Mouse (Mus musculus): ENCODE results near the gene Tm9sf4. TPM values are rescaled to one million over a fixed set of nuclear protein-coding genes. Genes with fewer than 3 reads are reported as not detected.

Gene Tm9sf4
- polyA plus RNA-seq, 1 experiment from 2014 or later = 78.6 TPM

GRCm38 (mm10) chr2:153241250-153242014 lies 80.3 kb downstream of the Tm9sf4 start, which contains the start of the genes Plagl2 and Pofut1:
Plagl2 (minus strand) TSS chr2:153241426.
Pofut1 (plus strand) TSS chr2:153241533.
- H3K36me3 ChIP-seq = peaks cover 16% of the 10 kb centered on the region; the same call in 1 of the 2 replicates
- no peaks in the 10 kb centered on the region for H3K27me3 ChIP-seq
- H3K9ac ChIP-seq (replicated peaks) = peak within 1 kb of the TSS; percentile 99
- WGBS = under 1% methylated on average over 55 of the region's 72 CpGs
- peaks cover 60% of the 10 kb centered on the region for H3K4me1 ChIP-seq (replicated peaks)
- H3K9me3 ChIP-seq = no peaks in the 10 kb centered on the region
- peak; percentile 97 for ATAC-seq
- peak within 1 kb of the TSS; percentile 94 for H3K4me2 ChIP-seq (replicated peaks)
- H3K4me3 ChIP-seq (replicated peaks) = peak within 1 kb of the TSS; percentile 97
- peak within 1 kb of the TSS; percentile 89 for H3K27ac ChIP-seq

- peaks cover 58% of the 10 kb centered on the region for H3K4me1 ChIP-seq (replicated peaks)
- no peak for ATAC-seq
- no peaks in the 10 kb centered on the region for H3K9me3 ChIP-seq
- no peaks in the 10 kb centered on the region for H3K27me3 ChIP-seq
- H3K27ac ChIP-seq = no peak overlapping the region
- peak overlapping the region; percentile 99 for H3K9ac ChIP-seq (replicated peaks)
- peak overlapping the region; percentile 97 for H3K4me3 ChIP-seq (replicated peaks)
- peak overlapping the region; percentile 94 for H3K4me2 ChIP-seq (replicated peaks)
- 71% methylated on average over 6 of the region's 6 CpGs for WGBS
- peaks cover 18% of the 10 kb centered on the region; the same call in 1 of the 2 replicates for H3K36me3 ChIP-seq
Measured at GRCm38 (mm10) chr2:153242156-153242555, 81.1 kb downstream of the Tm9sf4 start.

GRCm38 (mm10) chr2:153249751-153250150 lies 88.6 kb downstream of the Tm9sf4 start:
- no peaks in the 10 kb centered on the region for H3K9me3 ChIP-seq
- 0 out of 2 replicates have a peak, but pooled peaks cover 4% of the 10 kb centered on the region for H3K4me1 ChIP-seq (replicated peaks)
- H3K9ac ChIP-seq (replicated peaks) = no peak overlapping the region
- H3K27me3 ChIP-seq = no peaks in the 10 kb centered on the region
- ATAC-seq = no peak
- no peak overlapping the region for H3K4me3 ChIP-seq (replicated peaks)
- WGBS = 96% methylated on average over 5 of the region's 5 CpGs
- H3K36me3 ChIP-seq = peaks cover 56% of the 10 kb centered on the region
- no peak overlapping the region for H3K27ac ChIP-seq
- no peak overlapping the region for H3K4me2 ChIP-seq (replicated peaks)

- H3K4me2 ChIP-seq (replicated peaks) = no peak overlapping the region
- no peak for ATAC-seq
- H3K4me1 ChIP-seq (replicated peaks) = no peaks in the 10 kb centered on the region
- no peaks in the 10 kb centered on the region for H3K9me3 ChIP-seq
- 81% methylated on average over 2 of the region's 2 CpGs for WGBS
- H3K27me3 ChIP-seq = no peaks in the 10 kb centered on the region
- H3K36me3 ChIP-seq = peaks cover 39% of the 10 kb centered on the region
- no peak overlapping the region for H3K27ac ChIP-seq
- no peak overlapping the region for H3K9ac ChIP-seq (replicated peaks)
- H3K4me3 ChIP-seq (replicated peaks) = no peak overlapping the region
Measured at GRCm38 (mm10) chr2:153256604-153257003, 95.5 kb downstream of the Tm9sf4 start.

GRCm38 (mm10) chr2:153259030-153259863 lies 98.1 kb downstream of the Tm9sf4 start:
- H3K4me3 ChIP-seq (replicated peaks) = no peak overlapping the region
- no peak overlapping the region for H3K9ac ChIP-seq (replicated peaks)
- no peak overlapping the region for H3K27ac ChIP-seq
- H3K4me1 ChIP-seq (replicated peaks) = no peaks in the 10 kb centered on the region
- no peaks in the 10 kb centered on the region for H3K27me3 ChIP-seq
- 90% methylated on average over 12 of the region's 12 CpGs for WGBS
- no peaks in the 10 kb centered on the region for H3K9me3 ChIP-seq
- H3K4me2 ChIP-seq (replicated peaks) = no peak overlapping the region
- peaks cover 44% of the 10 kb centered on the region for H3K36me3 ChIP-seq
- ATAC-seq = no peak

Other genes with a start within 250 kb of the Tm9sf4 start
- gene Mylk2, start 250.0 kb upstream of the Tm9sf4 start, polyA plus RNA-seq (2015; fragmentation: Nextera tagmentation; extraction: Ambion mirVana) = 0.06 and 0.07 TPM in 2 replicates
- gene Foxs1, start 228.1 kb upstream of the Tm9sf4 start, polyA plus RNA-seq (2015; fragmentation: Nextera tagmentation; extraction: Ambion mirVana) = 3.4 and 3.6 TPM in 2 replicates
- gene Dusp15, start 209.6 kb upstream of the Tm9sf4 start, polyA plus RNA-seq (2015; fragmentation: Nextera tagmentation; extraction: Ambion mirVana) = 3.5 and 6.3 TPM in 2 replicates
- gene Ttll9, start 198.8 kb upstream of the Tm9sf4 start, polyA plus RNA-seq (2015; fragmentation: Nextera tagmentation; extraction: Ambion mirVana) = 3.4 and 3.9 TPM in 2 replicates
- gene Pdrg1, start 145.9 kb upstream of the Tm9sf4 start, polyA plus RNA-seq (2015; fragmentation: Nextera tagmentation; extraction: Ambion mirVana) = 175 and 193 TPM in 2 replicates
- gene Xkr7, start 129.5 kb upstream of the Tm9sf4 start, polyA plus RNA-seq (2015; fragmentation: Nextera tagmentation; extraction: Ambion mirVana) = 1.7 and 2.0 TPM in 2 replicates
- 0.79 and 1.6 TPM in 2 replicates for gene Ccm2l, start 95.3 kb upstream of the Tm9sf4 start, polyA plus RNA-seq (2015; fragmentation: Nextera tagmentation; extraction: Ambion mirVana)
- 1.3 TPM in 2 replicates for gene Hck, start 52.8 kb upstream of the Tm9sf4 start, polyA plus RNA-seq (2015; fragmentation: Nextera tagmentation; extraction: Ambion mirVana)
- 22.3 and 23.5 TPM in 2 replicates for gene Tspyl3, start 64.1 kb downstream of the Tm9sf4 start, polyA plus RNA-seq (2015; fragmentation: Nextera tagmentation; extraction: Ambion mirVana)
- gene Plagl2, start 80.1 kb downstream of the Tm9sf4 start, polyA plus RNA-seq (2015; fragmentation: Nextera tagmentation; extraction: Ambion mirVana) = 10.1 and 10.8 TPM in 2 replicates
- gene Pofut1, start 80.2 kb downstream of the Tm9sf4 start, polyA plus RNA-seq (2015; fragmentation: Nextera tagmentation; extraction: Ambion mirVana) = 5.4 and 5.7 TPM in 2 replicates
- 15.4 and 15.6 TPM in 2 replicates for gene Kif3b, start 130.1 kb downstream of the Tm9sf4 start, polyA plus RNA-seq (2015; fragmentation: Nextera tagmentation; extraction: Ambion mirVana)
- gene Asxl1, start 184.5 kb downstream of the Tm9sf4 start, polyA plus RNA-seq (2015; fragmentation: Nextera tagmentation; extraction: Ambion mirVana) = 9.9 and 10.4 TPM in 2 replicates

Measured in midbrain, embryonic 13.5 days (tissue).